Mouse (Mus musculus) embryo, embryonic 9.5 days (tissue): Measurements from ENCODE around the gene Blvra.
"Not testable (repeated sequence)": the region's sequence is repeated elsewhere in the genome, so short reads cannot be mapped to it uniquely, and the experiment has no call there.

ENCODE experiments used
- DNase-seq: peaks from one replicate; pipeline ENCODE4 v3.0.0-alpha.2; 2017; ENCODE audit errors: extremely low spot score

Blvra gene

GRCm38 (mm10) chr2:127070435-127070841 lies at the start of gene Blvra:
Gene Blvra, plus strand, starts transcription at chr2:127070665.
- DNase-seq = peak; percentile 90

GRCm38 (mm10) chr2:127035006-127035605 lies 35.4 kb upstream of the Blvra start:
- DNase-seq = no peak

- DNase-seq = no peak
These were observed 33.2 kb upstream of the Blvra start for GRCm38 (mm10) chr2:127037299-127037698.

- DNase-seq = no peak
These were observed 9.0 kb upstream of the Blvra start for GRCm38 (mm10) chr2:127061471-127061870.

GRCm38 (mm10) chr2:127068806-127069205 lies 1.7 kb upstream of the Blvra start:
- no peak for DNase-seq

- DNase-seq = peak; percentile 8
These were observed 557 bp upstream of the Blvra start for GRCm38 (mm10) chr2:127069781-127070434.

GRCm38 (mm10) chr2:127070879-127071278 lies 414 bp downstream of the Blvra start:
- no peak for DNase-seq

- no peak for DNase-seq
These were observed 3.7 kb downstream of the Blvra start for GRCm38 (mm10) chr2:127074116-127074515.

- DNase-seq = no peak
These were observed 7.1 kb downstream of the Blvra start for GRCm38 (mm10) chr2:127077611-127078010.

GRCm38 (mm10) chr2:127079066-127079465 lies 8.6 kb downstream of the Blvra start:
- DNase-seq = not testable (repeated sequence)

- DNase-seq = no peak
These were observed 9.6 kb downstream of the Blvra start for GRCm38 (mm10) chr2:127079881-127080590.

- no peak for DNase-seq
These were observed 10.2 kb downstream of the Blvra start for GRCm38 (mm10) chr2:127080591-127081218.

GRCm38 (mm10) chr2:127086235-127086634 lies 15.8 kb downstream of the Blvra start:
- DNase-seq = no peak

GRCm38 (mm10) chr2:127090151-127090550 lies 19.7 kb downstream of the Blvra start:
- DNase-seq = not testable (repeated sequence)

- no peak for DNase-seq
These were observed 21.5 kb downstream of the Blvra start for GRCm38 (mm10) chr2:127092000-127092399.

- no peak for DNase-seq
These were observed 38.5 kb downstream of the Blvra start for GRCm38 (mm10) chr2:127108986-127109385.

GRCm38 (mm10) chr2:127121591-127122235 lies 51.2 kb downstream of the Blvra start:
- no peak for DNase-seq

- no peak for DNase-seq
These were observed 58.5 kb downstream of the Blvra start for GRCm38 (mm10) chr2:127128926-127129325.

- no peak for DNase-seq
These were observed 60.9 kb downstream of the Blvra start for GRCm38 (mm10) chr2:127131353-127131752.

GRCm38 (mm10) chr2:127133621-127134461 lies 63.4 kb downstream of the Blvra start, which contains the start of gene Ncaph:
Gene Ncaph, minus strand, starts transcription at chr2:127133954.
- peak; percentile 97 for DNase-seq

GRCm38 (mm10) chr2:127135255-127135654 lies 64.8 kb downstream of the Blvra start:
- not testable (repeated sequence) for DNase-seq
